Mouse (Mus musculus): ENCODE measurements at regions not wholly inside any gene's neighbourhood (a gene's known extent, or its start where the extent isn't known, plus 50 kb on each side); places are given as distances from the start of the nearest gene placed in this dataset.

- no peak overlapping the region for H3K4me2 ChIP-seq
- H3K4me1 ChIP-seq = 0 out of 2 replicates have a peak, but pooled peaks cover 3% of the 10 kb centered on the region
- H3K9me3 ChIP-seq (replicated peaks) = no peaks in the 10 kb centered on the region
- peaks cover 3% of the 10 kb centered on the region; the same call in 1 of the 2 replicates for H3K27me3 ChIP-seq
- no peaks in the 10 kb centered on the region for H3K36me3 ChIP-seq
- ATAC-seq (replicated peaks; ENCODE audit: low FRiP score) = no peak
- 67% methylated on average over 1 of the region's 1 CpGs for WGBS
- H3K4me3 ChIP-seq (replicated peaks) = no peak overlapping the region
- no peak overlapping the region for H3K9ac ChIP-seq
- no peak overlapping the region for H3K27ac ChIP-seq
Measured at GRCm38 (mm10) chr13:71065568-71065967, 224.0 kb upstream of the Adamts16 start.

GRCm38 (mm10) chr13:71064590-71065307 lies 223.1 kb upstream of the Adamts16 start:
- H3K4me2 ChIP-seq = no peak overlapping the region
- no peak overlapping the region for H3K9ac ChIP-seq
- peaks cover 3% of the 10 kb centered on the region; the same call in 1 of the 2 replicates for H3K27me3 ChIP-seq
- H3K4me1 ChIP-seq = 0 out of 2 replicates have a peak, but pooled peaks cover 3% of the 10 kb centered on the region
- ATAC-seq (replicated peaks; ENCODE audit: low FRiP score) = no peak
- no peaks in the 10 kb centered on the region for H3K9me3 ChIP-seq (replicated peaks)
- 76% methylated on average over 8 of the region's 8 CpGs for WGBS
- H3K36me3 ChIP-seq = no peaks in the 10 kb centered on the region
- H3K4me3 ChIP-seq (replicated peaks) = no peak overlapping the region
- H3K27ac ChIP-seq = no peak overlapping the region

GRCm38 (mm10) chr13:71053361-71054264 lies 212.0 kb upstream of the Adamts16 start:
- Histone ChIP-seq H3K27ac (no peak overlapping the region), H3K9ac (no peak overlapping the region), H3K27me3 (no peaks in the 10 kb centered on the region), H3K9me3 (replicated peaks) (no peaks in the 10 kb centered on the region), H3K4me3 (replicated peaks) (no peak overlapping the region), H3K4me1 (no peaks in the 10 kb centered on the region), H3K36me3 (no peaks in the 10 kb centered on the region), H3K4me2 (no peak overlapping the region)
- ATAC-seq (replicated peaks; ENCODE audit: low FRiP score) = no peak
- WGBS = 82% methylated on average over 21 of the region's 21 CpGs

- H3K27ac ChIP-seq = no peak overlapping the region
- no peak overlapping the region for H3K9ac ChIP-seq
- H3K9me3 ChIP-seq (replicated peaks) = no peaks in the 10 kb centered on the region
- H3K4me3 ChIP-seq (replicated peaks) = no peak overlapping the region
- no peaks in the 10 kb centered on the region for H3K4me1 ChIP-seq
- 41% methylated on average over 13 of the region's 13 CpGs for WGBS
- H3K4me2 ChIP-seq = peak overlapping the region; percentile 23
- H3K27me3 ChIP-seq = no peaks in the 10 kb centered on the region
- ATAC-seq (replicated peaks; ENCODE audit: low FRiP score) = no peak
- no peaks in the 10 kb centered on the region for H3K36me3 ChIP-seq
Measured at GRCm38 (mm10) chr13:71050646-71051045, 209.0 kb upstream of the Adamts16 start.

GRCm38 (mm10) chr13:71036000-71036399 lies 194.4 kb upstream of the Adamts16 start:
- no peaks in the 10 kb centered on the region for H3K27me3 ChIP-seq
- no peak overlapping the region for H3K4me2 ChIP-seq
- H3K4me3 ChIP-seq (replicated peaks) = no peak overlapping the region
- no peak for ATAC-seq (replicated peaks; ENCODE audit: low FRiP score)
- no peaks in the 10 kb centered on the region for H3K36me3 ChIP-seq
- H3K27ac ChIP-seq = no peak overlapping the region
- no peak overlapping the region for H3K9ac ChIP-seq
- no peaks in the 10 kb centered on the region for H3K9me3 ChIP-seq (replicated peaks)
- H3K4me1 ChIP-seq = no peaks in the 10 kb centered on the region
- 88% methylated on average over 8 of the region's 8 CpGs for WGBS

- Histone ChIP-seq H3K36me3 (no peaks in the 10 kb centered on the region), H3K4me2 (no peak overlapping the region), H3K4me1 (no peaks in the 10 kb centered on the region), H3K27ac (no peak overlapping the region), H3K9me3 (replicated peaks) (no peaks in the 10 kb centered on the region), H3K27me3 (no peaks in the 10 kb centered on the region), H3K9ac (no peak overlapping the region), H3K4me3 (replicated peaks) (no peak overlapping the region)
- ATAC-seq (replicated peaks; ENCODE audit: low FRiP score) = no peak
- 82% methylated on average over 13 of the region's 13 CpGs for WGBS
Measured at GRCm38 (mm10) chr13:71034926-71035687, 193.5 kb upstream of the Adamts16 start.

- Histone ChIP-seq H3K4me1 (no peaks in the 10 kb centered on the region), H3K36me3 (no peaks in the 10 kb centered on the region), H3K9ac (no peak overlapping the region), H3K27ac (no peak overlapping the region), H3K9me3 (replicated peaks) (no peaks in the 10 kb centered on the region), H3K27me3 (no peaks in the 10 kb centered on the region; the same call in 1 of the 2 replicates), H3K4me3 (replicated peaks) (no peak overlapping the region), H3K4me2 (no peak overlapping the region)
- ATAC-seq (replicated peaks; ENCODE audit: low FRiP score) = no peak
- 24% methylated on average over 3 of the region's 3 CpGs for WGBS
Measured at GRCm38 (mm10) chr13:71008216-71008615, 166.6 kb upstream of the Adamts16 start.

- 24% methylated on average over 1 of the region's 1 CpGs for WGBS
- Histone ChIP-seq H3K36me3 (no peaks in the 10 kb centered on the region), H3K4me1 (no peaks in the 10 kb centered on the region), H3K9ac (no peak overlapping the region), H3K27me3 (no peaks in the 10 kb centered on the region; the same call in 1 of the 2 replicates), H3K9me3 (replicated peaks) (no peaks in the 10 kb centered on the region), H3K27ac (no peak overlapping the region), H3K4me3 (replicated peaks) (no peak overlapping the region), H3K4me2 (no peak overlapping the region)
- no peak for ATAC-seq (replicated peaks; ENCODE audit: low FRiP score)
Measured at GRCm38 (mm10) chr13:71006117-71006516, 164.5 kb upstream of the Adamts16 start.

GRCm38 (mm10) chr13:71003517-71003916 lies 161.9 kb upstream of the Adamts16 start:
- no peak for ATAC-seq (replicated peaks; ENCODE audit: low FRiP score)
- WGBS = 69% methylated on average over 3 of the region's 3 CpGs

GRCm38 (mm10) chr13:71001278-71001677 lies 159.7 kb upstream of the Adamts16 start:
- ATAC-seq (replicated peaks; ENCODE audit: low FRiP score) = peak; percentile 52; the same call in 1 of the 2 replicates
- Histone ChIP-seq H3K36me3 (no peaks in the 10 kb centered on the region), H3K27ac (no peak overlapping the region), H3K4me2 (no peak overlapping the region), H3K9me3 (replicated peaks) (no peaks in the 10 kb centered on the region), H3K4me1 (no peaks in the 10 kb centered on the region), H3K9ac (no peak overlapping the region), H3K4me3 (replicated peaks) (no peak overlapping the region), H3K27me3 (no peaks in the 10 kb centered on the region)
- WGBS = 11% methylated on average over 2 of the region's 2 CpGs

More at GRCm38 (mm10) chr13:71003517-71003916, 161.9 kb upstream of the Adamts16 start:
- Histone ChIP-seq H3K4me1 (no peaks in the 10 kb centered on the region), H3K27ac (no peak overlapping the region), H3K4me2 (no peak overlapping the region), H3K9me3 (replicated peaks) (no peaks in the 10 kb centered on the region), H3K27me3 (no peaks in the 10 kb centered on the region), H3K4me3 (replicated peaks) (no peak overlapping the region), H3K9ac (no peak overlapping the region), H3K36me3 (no peaks in the 10 kb centered on the region)

GRCm38 (mm10) chr13:71000422-71001008 lies 158.9 kb upstream of the Adamts16 start:
- H3K9me3 ChIP-seq (replicated peaks) = no peaks in the 10 kb centered on the region
- no peaks in the 10 kb centered on the region for H3K27me3 ChIP-seq
- H3K9ac ChIP-seq = no peak overlapping the region
- no peak overlapping the region for H3K27ac ChIP-seq
- no peaks in the 10 kb centered on the region for H3K4me1 ChIP-seq
- H3K4me2 ChIP-seq = no peak overlapping the region
- 0 out of 2 replicates have a peak, but pooled peaks have one; percentile 25 for ATAC-seq (replicated peaks; ENCODE audit: low FRiP score)
- H3K4me3 ChIP-seq (replicated peaks) = no peak overlapping the region
- H3K36me3 ChIP-seq = no peaks in the 10 kb centered on the region
- 75% methylated on average over 5 of the region's 5 CpGs for WGBS
